Mouse (Mus musculus) MEL (cell line): ENCODE results near the gene Cend1. TPM values are rescaled to one million over a fixed set of nuclear protein-coding genes. Genes with fewer than 3 reads are reported as not detected.
"Not testable (repeated sequence)": the region's sequence is repeated elsewhere in the genome, so short reads cannot be mapped to it uniquely, and the experiment has no call there.

Experiments
- DNase-seq: peaks from one replicate; pipeline ENCODE4 v3.0.0; 2011; ENCODE audit warnings: low read depth, low spot score
- H3K27ac ChIP-seq: 2 replicates; pipeline ENCODE4 v1.5.1; 2012; ENCODE audit warnings: low read depth, mild to moderate bottlenecking, control low read depth, low read length, moderate library complexity; ENCODE audit not compliant: control insufficient read depth
- H3K27me3 ChIP-seq, 2 experiments: fragments of 150-350 bp in 1 of 2; sonication (generic) in 1 of 2; 2 replicates each; pipeline ENCODE4 v1.6.1; 2012; ENCODE audit warnings: low read length in 2 of 2, mild to moderate bottlenecking in 2 of 2, improper control_type of control experiment in 1 of 2, moderate library complexity in 1 of 2; ENCODE audit not compliant: insufficient read depth in 2 of 2, control insufficient read depth in 1 of 2
- H3K36me3 ChIP-seq, 2 experiments: 2 replicates each; pipeline ENCODE4 v1.6.1; 2012 to 2014; ENCODE audit warnings: low read length in 2 of 2, improper control_type of control experiment in 1 of 2, inconsistent platforms in 1 of 2, mild to moderate bottlenecking in 1 of 2; ENCODE audit not compliant: insufficient read depth in 2 of 2, control insufficient read depth in 1 of 2
- H3K4me1 ChIP-seq, 2 experiments: fragments of 150-350 bp in 1 of 2; sonication (generic) in 1 of 2; 2 replicates each; pipeline ENCODE4 v1.6.1; 2012; ENCODE audit warnings: low read length in 2 of 2, improper control_type of control experiment in 1 of 2, mild to moderate bottlenecking in 1 of 2; ENCODE audit not compliant: insufficient read depth in 2 of 2, control insufficient read depth in 1 of 2
- H3K4me3 ChIP-seq, 2 experiments: fragments of 150-350 bp in 1 of 2; sonication (generic) in 1 of 2; 2 replicates each; pipeline ENCODE4 v1.5.1; 2012; ENCODE audit warnings: low read depth in 2 of 2, low read length in 2 of 2, mild to moderate bottlenecking in 2 of 2, moderate library complexity in 2 of 2, control low read depth in 1 of 2, improper control_type of control experiment in 1 of 2; ENCODE audit not compliant: control insufficient read depth in 1 of 2, insufficient read depth in 1 of 2
- H3K79me2 ChIP-seq: 2 replicates; pipeline ENCODE4 v1.6.1; 2012; ENCODE audit warnings: mild to moderate bottlenecking, low read length, moderate library complexity; ENCODE audit not compliant: control insufficient read depth, poor library complexity, insufficient read depth
- H3K9ac ChIP-seq: 2 replicates; pipeline ENCODE4 v1.6.1; 2012; ENCODE audit warnings: low read depth, mild to moderate bottlenecking, control low read depth, low read length, moderate library complexity; ENCODE audit not compliant: control insufficient read depth, poor library complexity, severe bottlenecking
- H3K9me3 ChIP-seq: fragments of 150-350 bp; sonication (generic); replicated peaks from 2 replicates; pipeline ENCODE4 v1.6.1; 2012; ENCODE audit warnings: mild to moderate bottlenecking, low read length, improper control_type of control experiment, moderate library complexity; ENCODE audit not compliant: insufficient read depth
- BHLHE40 ChIP-seq: IDR thresholded peaks from 2 replicates; pipeline ENCODE4 v1.6.1; 2012; ENCODE audit warnings: low read depth, mild to moderate bottlenecking, inconsistent platforms, low read length, improper control_type of control experiment, borderline replicate concordance
- CHD1 ChIP-seq: IDR thresholded peaks from 2 replicates; pipeline ENCODE4 v1.6.1; 2012; ENCODE audit warnings: low read depth, mild to moderate bottlenecking, inconsistent platforms, low read length, improper control_type of control experiment
- CHD2 ChIP-seq: IDR thresholded peaks from 2 replicates; pipeline ENCODE4 v1.6.1; 2011; ENCODE audit warnings: low read length, improper control_type of control experiment
- CTCF ChIP-seq, 3 experiments: IDR thresholded peaks in 2 of 3; conservative IDR thresholded peaks in 1 of 3; 2 replicates each; pipeline ENCODE4 v1.5.1; 2011 to 2012; ENCODE audit warnings: low read length in 3 of 3, low read depth in 2 of 3, mild to moderate bottlenecking in 2 of 3, improper control_type of control experiment in 1 of 3, inconsistent platforms in 1 of 3, mixed read lengths in 1 of 3, moderate library complexity in 1 of 3; ENCODE audit not compliant: control insufficient read depth in 1 of 3, insufficient read depth in 1 of 3, poor library complexity in 1 of 3, severe bottlenecking in 1 of 3
- E2F4 ChIP-seq: IDR thresholded peaks from 2 replicates; pipeline ENCODE4 v1.6.1; 2011; ENCODE audit warnings: low read depth, low read length, improper control_type of control experiment, borderline replicate concordance
- ELF1 ChIP-seq: IDR thresholded peaks from 2 replicates; pipeline ENCODE4 v1.6.1; 2014; ENCODE audit warnings: low read depth, mild to moderate bottlenecking, inconsistent platforms, low read length, improper control_type of control experiment, moderate library complexity
- ETS1 ChIP-seq: IDR thresholded peaks from 2 replicates; pipeline ENCODE4 v1.6.1; 2012; ENCODE audit warnings: low read depth, mild to moderate bottlenecking, inconsistent platforms, low read length, improper control_type of control experiment, moderate library complexity
- GABPA ChIP-seq: IDR thresholded peaks from 2 replicates; pipeline ENCODE4 v1.6.1; 2012; ENCODE audit warnings: low read depth, mild to moderate bottlenecking, inconsistent platforms, low read length, improper control_type of control experiment, moderate library complexity
- GATA1 ChIP-seq: IDR thresholded peaks from 2 replicates; pipeline ENCODE4 v1.6.1; 2011; ENCODE audit warnings: low read depth, low read length, improper control_type of control experiment
- KAT2A ChIP-seq: conservative IDR thresholded peaks from 2 replicates; pipeline ENCODE4 v1.6.1; 2012; ENCODE audit warnings: low read depth, low read length, improper control_type of control experiment, inconsistent platforms
- MAZ ChIP-seq: IDR thresholded peaks from 2 replicates; pipeline ENCODE4 v1.6.1; 2012; ENCODE audit warnings: low read depth, mild to moderate bottlenecking, inconsistent platforms, low read length, improper control_type of control experiment
- MXI1 ChIP-seq: IDR thresholded peaks from 2 replicates; pipeline ENCODE4 v1.6.1; 2011; ENCODE audit warnings: mild to moderate bottlenecking, low read depth, low read length, improper control_type of control experiment
- MYB ChIP-seq: IDR thresholded peaks from 2 replicates; pipeline ENCODE4 v1.6.1; 2011; ENCODE audit warnings: mild to moderate bottlenecking, low read depth, low read length, improper control_type of control experiment
- MYC ChIP-seq: IDR thresholded peaks from 2 replicates; pipeline ENCODE4 v1.6.1; 2011; ENCODE audit warnings: low read depth, mild to moderate bottlenecking, low read length, improper control_type of control experiment, moderate library complexity
- NELFE ChIP-seq: IDR thresholded peaks from 2 replicates; pipeline ENCODE4 v1.6.1; 2011; ENCODE audit warnings: low read depth, low read length, improper control_type of control experiment
- NRF1 ChIP-seq: IDR thresholded peaks from 2 replicates; pipeline ENCODE4 v1.6.1; 2014; ENCODE audit warnings: low read depth, mild to moderate bottlenecking, inconsistent platforms, low read length, improper control_type of control experiment, moderate library complexity; ENCODE audit not compliant: poor library complexity, insufficient read depth, severe bottlenecking
- POLR2AphosphoS2 ChIP-seq: IDR thresholded peaks from 2 replicates; pipeline ENCODE4 v1.6.1; 2011; ENCODE audit warnings: low read length, improper control_type of control experiment
- POLR2AphosphoS5 ChIP-seq: IDR thresholded peaks from 2 replicates; pipeline ENCODE4 v1.6.1; 2012; ENCODE audit warnings: low read depth, borderline replicate concordance, mild to moderate bottlenecking, inconsistent platforms, low read length, moderate library complexity, mixed read lengths
- RAD21 ChIP-seq: IDR thresholded peaks from 2 replicates; pipeline ENCODE4 v1.6.1; 2011; ENCODE audit warnings: mild to moderate bottlenecking, low read depth, low read length, improper control_type of control experiment
- SIN3A ChIP-seq: IDR thresholded peaks from 2 replicates; pipeline ENCODE4 v1.6.1; 2012; ENCODE audit warnings: low read length, improper control_type of control experiment, inconsistent platforms
- SMC3 ChIP-seq: IDR thresholded peaks from 2 replicates; pipeline ENCODE4 v1.6.1; 2011; ENCODE audit warnings: low read depth, low read length, improper control_type of control experiment
- TBP ChIP-seq: IDR thresholded peaks from 2 replicates; pipeline ENCODE4 v1.8.0; 2011; ENCODE audit warnings: low read depth, low read length, improper control_type of control experiment
- TCF12 ChIP-seq: IDR thresholded peaks from 2 replicates; pipeline ENCODE4 v1.6.1; 2014; ENCODE audit warnings: low read depth, mild to moderate bottlenecking, inconsistent platforms, low read length, improper control_type of control experiment, moderate library complexity
- USF1 ChIP-seq: IDR thresholded peaks from 2 replicates; pipeline ENCODE4 v1.6.1; 2014; ENCODE audit warnings: low read depth, mild to moderate bottlenecking, inconsistent platforms, low read length, improper control_type of control experiment, moderate library complexity
- USF2 ChIP-seq, 2 experiments: IDR thresholded peaks; 2 replicates each; pipeline ENCODE4 v1.6.1; 2011 to 2012; ENCODE audit warnings: improper control_type of control experiment in 2 of 2, low read length in 2 of 2, borderline replicate concordance in 1 of 2, inconsistent platforms in 1 of 2, low read depth in 1 of 2, mild to moderate bottlenecking in 1 of 2; ENCODE audit not compliant: insufficient read depth in 1 of 2
- ZC3H11A ChIP-seq: IDR thresholded peaks from 2 replicates; pipeline ENCODE4 v1.6.1; 2012; ENCODE audit warnings: low read depth, mild to moderate bottlenecking, inconsistent platforms, low read length, improper control_type of control experiment
- ZMIZ1 ChIP-seq: IDR thresholded peaks from 2 replicates; pipeline ENCODE4 v1.6.1; 2012; ENCODE audit warnings: low read depth, mild to moderate bottlenecking, inconsistent platforms, low read length, improper control_type of control experiment, moderate library complexity
- ZNF384 ChIP-seq: IDR thresholded peaks from 2 replicates; pipeline ENCODE4 v1.6.1; 2012; ENCODE audit warnings: low read depth, mild to moderate bottlenecking, inconsistent platforms, low read length, improper control_type of control experiment
- polyA plus RNA-seq, 2 experiments: library from polyadenylated mRNA; stranded (reverse) in 1 of 2; unstranded in 1 of 2; fragments of >175 nt in 1 of 2; fragments of >200 nt in 1 of 2; gene quantifications; 2 replicates each; pipeline versions ENCODE4 v1.2.1 to v1.2.4; 2012; ENCODE audit warnings: low replicate concordance in 2 of 2, low read depth in 1 of 2; ENCODE audit not compliant: insufficient read length in 2 of 2, insufficient read depth in 1 of 2, missing spikeins in 1 of 2
- total RNA-seq: library from RNA; depleted of rRNA; stranded (reverse); fragments of 300-350 nt; gene quantifications from 2 replicates; pipeline ENCODE4 v1.2.3, GENCODE M21; 2012

The Cend1 gene
- total and polyA plus RNA-seq, 3 experiments = not detected

DNA sequence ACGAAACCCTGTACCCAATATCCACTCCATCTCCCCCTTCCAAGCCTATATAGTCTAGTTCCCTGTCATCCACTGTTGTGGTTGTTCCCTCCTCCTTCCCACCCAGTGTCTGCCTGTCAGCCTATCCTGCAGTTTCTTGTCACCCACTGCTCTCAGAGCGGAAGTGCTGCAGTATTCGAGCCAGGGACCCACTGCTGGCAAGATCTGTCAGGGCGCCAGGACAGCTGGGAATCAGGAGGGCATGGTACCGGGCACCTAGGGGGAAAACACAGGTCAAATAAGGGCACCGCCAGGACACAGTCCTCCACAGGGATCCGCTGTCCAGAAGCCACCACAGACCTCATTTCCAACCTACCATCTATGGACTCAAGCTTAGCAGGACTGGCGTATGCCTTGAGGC, 18.7 kb downstream of the Cend1 start:
- H3K27me3 ChIP-seq = no peaks in the 10 kb centered on the region
- H3K9ac ChIP-seq = no peak overlapping the region
- no peak overlapping the region for H3K4me3 ChIP-seq
- peaks cover 0 to 8% of the 10 kb centered on the region in 2 experiments; a peak in 2 of 4 replicates for H3K36me3 ChIP-seq
- H3K4me1 ChIP-seq = peaks cover 2 to 9% of the 10 kb centered on the region in 2 experiments
- DNase-seq = no peak
- TF ChIP-seq CHD2 = no peak
- no peak for TF ChIP-seq ELF1
- TF ChIP-seq CHD1 = no peak
- TF ChIP-seq MYB = no peak
- TF ChIP-seq GABPA = no peak
- no peaks in the 10 kb centered on the region for H3K9me3 ChIP-seq
- H3K27ac ChIP-seq = no peak overlapping the region
- H3K79me2 ChIP-seq = peaks cover 4% of the 10 kb centered on the region; the same call in 1 of the 2 replicates

DNA sequence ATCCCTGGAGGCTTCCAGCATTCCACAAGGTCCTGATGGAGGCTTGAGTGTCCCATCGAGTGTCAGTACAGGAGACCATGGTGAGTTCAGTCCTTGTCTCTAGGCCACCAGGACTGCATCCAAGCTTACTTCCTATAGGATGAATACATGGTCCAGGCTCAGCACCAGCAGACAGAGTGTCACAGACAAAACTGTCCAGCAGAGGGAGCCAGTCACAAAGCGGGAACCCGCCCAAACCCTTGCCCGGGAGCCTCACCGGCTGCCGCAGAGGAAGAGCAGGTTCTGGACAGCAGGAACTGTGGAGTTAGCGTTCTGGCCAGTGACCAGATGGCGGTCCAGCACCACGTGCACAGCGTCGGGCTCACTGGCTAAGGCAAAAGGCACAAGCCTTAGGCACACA, 20.5 kb downstream of the Cend1 start:
- TF ChIP-seq E2F4 (no peak), ETS1 (no peak), TCF12 (no peak), CHD1 (no peak), MXI1 (0 out of 2 replicates have a peak, but pooled peaks have one; percentile 20), ZC3H11A (peak; percentile 46; the same call in 1 of the 2 replicates), NELFE (no peak), SMC3 (peak; percentile 77), MYC (no peak), USF1 (no peak), ZNF384 (no peak), GABPA (no peak), MAZ (0 out of 2 replicates have a peak, but pooled peaks have one; percentile 26), CHD2 (no peak), NRF1 (no peak), CTCF (IDR thresholded peaks at IDR 0.05 in 2 of 3, conservative IDR thresholded peaks at IDR 0.05 in 1 of 3; ENCODE audit: control insufficient read depth in 1 of 3, insufficient read depth in 1 of 3, low read depth in 2 of 3, low read length in 3 of 3, poor library complexity in 1 of 3, severe bottlenecking in 1 of 3) (peak; percentile 60 to 91 (median 77)), KAT2A (no peak), POLR2AphosphoS2 (no peak), USF2 (IDR thresholded peaks at IDR 0.05; ENCODE audit: borderline replicate concordance in 1 of 2, insufficient read depth in 1 of 2, low read depth in 1 of 2, low read length in 2 of 2) (no peak), TBP (no peak), POLR2AphosphoS5 (no peak), GATA1 (no peak), ZMIZ1 (no peak), SIN3A (0 out of 2 replicates have a peak, but pooled peaks have one; percentile 29), RAD21 (peak; percentile 62), BHLHE40 (no peak)
- H3K79me2 ChIP-seq = peaks cover 3% of the 10 kb centered on the region; the same call in 1 of the 2 replicates
- H3K27me3 ChIP-seq = no peaks in the 10 kb centered on the region
- no peaks in the 10 kb centered on the region for H3K9me3 ChIP-seq
- peaks cover 2 to 6% of the 10 kb centered on the region in 2 experiments for H3K4me1 ChIP-seq
- no peak overlapping the region for H3K4me3 ChIP-seq
- DNase-seq = peak; percentile 66
- no peak overlapping the region for H3K27ac ChIP-seq
- peaks cover 0 to 2% of the 10 kb centered on the region in 2 experiments; a peak in 2 of 4 replicates for H3K36me3 ChIP-seq
- no peak overlapping the region for H3K9ac ChIP-seq

DNA sequence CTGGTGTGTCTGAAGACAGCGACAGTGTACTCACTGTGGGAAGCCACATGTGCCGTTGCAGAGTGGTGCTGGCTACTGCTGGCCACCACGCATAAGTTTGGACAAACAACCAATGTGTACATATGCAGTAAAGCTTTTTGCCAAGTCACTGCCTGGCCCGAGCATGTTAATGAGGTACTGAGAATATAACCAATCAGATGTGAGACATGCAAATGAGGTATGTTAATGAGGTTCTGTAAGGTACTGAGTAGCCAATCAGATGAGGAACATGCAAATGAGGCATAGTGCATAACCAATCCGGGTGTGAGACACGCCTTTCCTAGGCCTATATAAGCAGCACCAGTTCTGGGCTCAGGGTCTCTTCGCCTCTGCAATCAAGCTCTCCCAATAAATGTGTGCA, 21.6 kb downstream of the Cend1 start:
- H3K36me3 ChIP-seq, H3K9me3 ChIP-seq, H3K79me2 ChIP-seq, H3K4me3 ChIP-seq, H3K27ac ChIP-seq, H3K4me1 ChIP-seq, H3K27me3 ChIP-seq, H3K9ac ChIP-seq: not testable (repeated sequence)
- peak; percentile 41 for DNase-seq
